Mouse (Mus musculus): ENCODE results near the gene Srd5a1. TPM values are rescaled to one million over a fixed set of nuclear protein-coding genes. Genes with fewer than 3 reads are reported as not detected.
A peak's percentile ranks its signal among the peaks of the same experiment; 100 is the strongest.

The Srd5a1 gene
- 15.9 and 17.5 TPM in 2 replicates for polyA plus RNA-seq (2012; rRNA removed)
- polyA plus RNA-seq (2014; fragmentation: Nextera tagmentation; extraction: Ambion mirVana): 41.2 and 43.4 TPM in 2 replicates

DNA sequence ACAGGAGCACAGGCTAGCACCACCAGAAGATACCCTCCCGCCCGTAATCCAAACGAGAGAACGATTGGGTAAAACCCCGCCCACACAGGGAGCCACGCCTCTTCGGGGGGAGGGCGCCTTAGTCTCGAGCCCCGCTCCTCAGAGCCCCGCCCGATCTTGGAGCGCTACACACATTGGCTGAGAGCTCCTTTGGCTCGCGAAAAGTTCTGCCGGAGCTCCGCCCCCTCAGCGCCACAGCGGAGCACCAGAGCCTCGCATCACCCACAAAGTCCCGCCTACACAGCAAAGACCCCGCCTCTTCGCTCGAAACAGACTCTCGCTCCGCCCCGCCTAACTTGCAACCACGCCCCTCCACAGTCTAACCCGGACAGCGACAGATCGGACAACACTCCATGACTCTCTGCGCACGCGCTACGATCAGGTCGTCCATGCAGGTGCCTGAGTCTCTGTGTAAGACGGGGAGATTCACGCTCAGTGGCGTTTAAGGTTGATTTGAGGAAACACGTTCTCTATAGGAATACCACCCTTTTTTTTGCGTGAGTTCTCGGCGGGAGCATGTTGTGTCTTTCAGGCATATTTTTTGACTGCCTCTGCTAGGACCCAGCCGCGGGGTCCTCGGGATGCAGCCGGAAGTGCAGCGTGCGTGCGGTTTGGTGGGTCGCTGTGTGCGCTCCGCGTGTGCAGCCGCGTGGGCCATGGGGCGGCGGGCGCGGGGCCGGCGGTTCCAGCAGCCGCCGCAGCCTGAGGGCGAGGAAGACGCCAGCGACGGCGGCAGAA, at the start of gene Srd5a1:
Gene Srd5a1, minus strand, starts transcription at position 45 of the 777 bp plus-strand sequence.
- TF ChIP-seq POLR2A (IDR thresholded peaks at IDR 0.05; ENCODE audit: borderline replicate concordance, extremely low read depth, insufficient read depth, insufficient read length): no peak
- under 1% methylated on average over 68 of the region's 69 CpGs for WGBS
- Histone ChIP-seq H3K27me3 (ENCODE audit: control insufficient read depth, insufficient read depth, low read length) (no peaks in the 10 kb centered on the region), H3K27ac (replicated peaks; ENCODE audit: low read depth, low read length) (peak within 1 kb of the TSS; percentile 43; the same call in 1 of the 2 replicates), H3K4me2 (replicated peaks; ENCODE audit: low read depth, low read length, severe bottlenecking) (peak within 1 kb of the TSS; percentile 86), H3K9me3 (ENCODE audit: control insufficient read depth, low read length) (no peaks in the 10 kb centered on the region), H3K4me3 (replicated peaks; ENCODE audit: low read length) (peak within 1 kb of the TSS; percentile 83), H3K36me3 (ENCODE audit: control insufficient read depth, insufficient read depth, low read length) (peaks cover 25% of the 10 kb centered on the region), H3K4me1 (ENCODE audit: control insufficient read depth, insufficient read depth, low read length) (0 out of 2 replicates have a peak, but pooled peaks cover 4% of the 10 kb centered on the region), H3K9ac (ENCODE audit: low read depth, low read length, severe bottlenecking) (peak within 1 kb of the TSS; percentile 72)
- ATAC-seq (ENCODE audit: low FRiP score, low read depth): peak; percentile 99
- peak; percentile 99 for DNase-seq (ENCODE audit: low spot score)

DNA sequence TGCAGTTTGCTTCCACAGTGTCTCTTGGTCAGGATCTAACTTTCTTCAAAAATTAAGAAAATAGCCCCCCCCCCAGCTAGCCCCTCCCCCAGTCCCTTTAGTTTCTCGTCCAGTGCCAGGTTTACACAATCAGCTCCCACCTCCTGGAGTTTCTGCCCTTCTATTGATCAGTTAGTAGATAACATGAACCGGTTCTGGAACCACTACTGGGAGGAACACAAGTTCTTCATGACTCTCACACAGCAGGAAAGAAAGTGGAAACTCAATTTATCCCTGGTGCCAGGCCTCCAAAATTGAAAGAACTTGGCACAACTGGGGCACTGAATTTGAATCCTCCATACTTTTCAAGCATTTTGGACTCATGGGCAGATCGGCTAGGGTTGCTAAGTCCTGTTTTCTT, 43.3 kb upstream of the Srd5a1 start:
- DNase-seq (ENCODE audit: low spot score) (no peak), ATAC-seq (ENCODE audit: low FRiP score, low read depth) (no peak)
- H3K27me3 ChIP-seq (ENCODE audit: control insufficient read depth, insufficient read depth, low read length): no peaks in the 10 kb centered on the region
- H3K9me3 ChIP-seq (ENCODE audit: control insufficient read depth, low read length): no peaks in the 10 kb centered on the region
- 63% methylated on average over 3 of the region's 3 CpGs for WGBS
- TF ChIP-seq POLR2A (IDR thresholded peaks at IDR 0.05; ENCODE audit: borderline replicate concordance, extremely low read depth, insufficient read depth, insufficient read length): no peak
- no peaks in the 10 kb centered on the region for H3K4me1 ChIP-seq (ENCODE audit: control insufficient read depth, insufficient read depth, low read length)
- no peak overlapping the region for H3K9ac ChIP-seq (ENCODE audit: low read depth, low read length, severe bottlenecking)
- H3K4me3 ChIP-seq (replicated peaks; ENCODE audit: low read length): no peak overlapping the region
- H3K4me2 ChIP-seq (replicated peaks; ENCODE audit: low read depth, low read length, severe bottlenecking): no peak overlapping the region
- no peaks in the 10 kb centered on the region for H3K36me3 ChIP-seq (ENCODE audit: control insufficient read depth, insufficient read depth, low read length)
- no peak overlapping the region for H3K27ac ChIP-seq (replicated peaks; ENCODE audit: low read depth, low read length)

DNA sequence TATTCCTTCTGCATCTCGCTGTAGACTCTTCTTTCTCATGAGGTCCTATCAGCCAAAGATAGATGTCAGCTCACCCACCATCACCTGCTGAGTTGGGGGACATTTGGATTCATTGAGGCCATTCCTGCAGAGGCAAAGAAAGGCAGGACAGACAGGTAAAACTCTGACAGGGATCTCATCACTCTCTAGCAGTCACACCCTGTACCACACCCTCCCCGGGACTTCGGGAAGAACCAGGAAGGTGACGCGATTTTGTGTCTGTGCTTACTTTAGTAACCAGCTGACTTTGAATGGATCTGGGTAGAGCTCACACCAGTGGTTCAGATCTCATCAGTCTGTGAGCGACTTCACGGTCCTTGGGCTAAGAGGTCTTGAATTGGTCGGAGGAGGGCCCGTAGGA, 35.2 kb upstream of the Srd5a1 start:
- Histone ChIP-seq H3K4me1 (ENCODE audit: control insufficient read depth, insufficient read depth, low read length) (no peaks in the 10 kb centered on the region), H3K27ac (replicated peaks; ENCODE audit: low read depth, low read length) (no peak overlapping the region), H3K36me3 (ENCODE audit: control insufficient read depth, insufficient read depth, low read length) (no peaks in the 10 kb centered on the region), H3K4me2 (replicated peaks; ENCODE audit: low read depth, low read length, severe bottlenecking) (no peak overlapping the region), H3K4me3 (replicated peaks; ENCODE audit: low read length) (no peak overlapping the region), H3K9me3 (ENCODE audit: control insufficient read depth, low read length) (no peaks in the 10 kb centered on the region), H3K27me3 (ENCODE audit: control insufficient read depth, insufficient read depth, low read length) (no peaks in the 10 kb centered on the region), H3K9ac (ENCODE audit: low read depth, low read length, severe bottlenecking) (no peak overlapping the region)
- no peak for TF ChIP-seq POLR2A (IDR thresholded peaks at IDR 0.05; ENCODE audit: borderline replicate concordance, extremely low read depth, insufficient read depth, insufficient read length)
- 83% methylated on average over 9 of the region's 9 CpGs for WGBS
- ATAC-seq (ENCODE audit: low FRiP score, low read depth) (no peak), DNase-seq (ENCODE audit: low spot score) (no peak)

DNA sequence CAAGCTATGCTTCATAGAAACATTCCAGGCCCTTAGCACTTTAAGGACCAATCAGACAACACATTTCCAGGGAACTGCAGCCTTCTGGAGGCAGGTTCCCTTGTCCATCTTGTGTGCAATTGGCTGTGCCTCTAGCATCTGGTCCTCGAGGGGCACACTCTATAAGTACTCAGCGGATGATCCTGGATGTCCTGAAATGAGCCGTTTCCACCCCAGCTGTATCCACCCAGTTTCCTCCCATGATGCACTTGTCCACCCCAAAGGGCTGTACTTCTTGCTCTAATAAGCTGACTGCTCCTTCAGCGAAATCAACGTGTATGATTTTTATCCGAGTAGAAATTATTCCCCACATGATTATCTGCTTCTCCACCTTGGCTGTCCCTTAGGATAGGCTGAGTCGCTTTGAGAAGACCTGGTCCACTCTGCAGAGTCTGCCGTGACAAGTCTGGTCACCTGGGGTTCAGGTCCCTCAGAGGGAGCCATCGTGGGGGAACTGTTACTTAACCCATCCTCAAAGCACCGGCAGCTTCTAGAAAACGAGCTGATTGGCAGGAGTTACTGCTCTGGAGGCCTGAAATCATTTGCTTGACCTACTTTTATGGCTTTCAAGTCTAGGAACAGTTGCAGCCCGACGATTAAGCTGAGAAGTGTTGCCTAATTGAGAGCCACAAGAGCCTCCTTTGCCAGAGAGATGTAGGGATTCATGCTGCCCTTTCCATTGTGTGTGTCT, 34.6 kb upstream of the Srd5a1 start:
- Histone ChIP-seq H3K4me2 (replicated peaks; ENCODE audit: low read depth, low read length, severe bottlenecking) (no peak overlapping the region), H3K36me3 (ENCODE audit: control insufficient read depth, insufficient read depth, low read length) (no peaks in the 10 kb centered on the region), H3K9ac (ENCODE audit: low read depth, low read length, severe bottlenecking) (no peak overlapping the region), H3K4me1 (ENCODE audit: control insufficient read depth, insufficient read depth, low read length) (no peaks in the 10 kb centered on the region), H3K9me3 (ENCODE audit: control insufficient read depth, low read length) (no peaks in the 10 kb centered on the region), H3K4me3 (replicated peaks; ENCODE audit: low read length) (no peak overlapping the region), H3K27ac (replicated peaks; ENCODE audit: low read depth, low read length) (no peak overlapping the region), H3K27me3 (ENCODE audit: control insufficient read depth, insufficient read depth, low read length) (no peaks in the 10 kb centered on the region)
- TF ChIP-seq POLR2A (IDR thresholded peaks at IDR 0.05; ENCODE audit: borderline replicate concordance, extremely low read depth, insufficient read depth, insufficient read length): no peak
- ATAC-seq (ENCODE audit: low FRiP score, low read depth): no peak
- no peak for DNase-seq (ENCODE audit: low spot score)
- 61% methylated on average over 13 of the region's 13 CpGs for WGBS

DNA sequence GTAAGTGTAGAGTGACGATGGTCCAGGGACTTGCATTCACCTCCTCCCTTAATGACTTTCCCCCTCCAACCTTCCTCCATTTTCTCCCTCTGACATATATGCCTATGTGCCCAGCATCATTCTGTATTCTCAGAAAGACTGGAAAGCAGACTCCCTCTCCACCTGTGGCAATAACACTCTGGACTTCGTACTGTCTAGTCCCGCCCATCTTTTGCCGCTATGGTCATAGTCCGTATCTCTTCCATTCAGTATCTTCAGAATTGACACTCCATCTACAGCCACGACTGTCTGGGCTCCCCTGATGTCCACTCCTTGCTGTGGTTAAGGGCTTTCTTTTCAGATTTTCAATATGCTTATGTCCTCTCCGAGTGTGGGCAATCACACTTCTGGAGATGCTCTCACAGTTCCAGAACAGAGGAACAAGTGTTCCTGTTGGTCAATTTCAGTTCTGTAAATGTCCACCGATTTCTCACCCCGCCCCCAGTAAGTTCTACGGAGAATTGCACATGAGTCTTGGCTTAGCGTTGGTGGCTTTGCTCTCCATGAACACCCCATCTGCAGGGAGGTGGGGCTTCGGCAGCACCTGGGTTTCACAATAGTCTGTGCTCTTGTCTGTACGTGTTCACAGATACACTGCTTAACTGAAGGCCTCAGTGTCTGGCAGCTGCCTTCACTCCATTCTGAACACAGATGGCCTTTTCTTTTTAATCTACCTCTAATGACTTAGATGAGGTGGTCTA, 33.4 kb upstream of the Srd5a1 start:
- DNase-seq (ENCODE audit: low spot score): no peak
- H3K36me3 ChIP-seq (ENCODE audit: control insufficient read depth, insufficient read depth, low read length): peaks cover 6% of the 10 kb centered on the region; the same call in 1 of the 2 replicates
- H3K27ac ChIP-seq (replicated peaks; ENCODE audit: low read depth, low read length): no peak overlapping the region
- H3K4me2 ChIP-seq (replicated peaks; ENCODE audit: low read depth, low read length, severe bottlenecking): no peak overlapping the region
- TF ChIP-seq POLR2A (IDR thresholded peaks at IDR 0.05; ENCODE audit: borderline replicate concordance, extremely low read depth, insufficient read depth, insufficient read length): no peak
- H3K4me3 ChIP-seq (replicated peaks; ENCODE audit: low read length): no peak overlapping the region
- H3K9ac ChIP-seq (ENCODE audit: low read depth, low read length, severe bottlenecking): no peak overlapping the region
- 75% methylated on average over 13 of the region's 13 CpGs for whole genome bisulfite sequencing
- H3K9me3 ChIP-seq (ENCODE audit: control insufficient read depth, low read length): no peaks in the 10 kb centered on the region
- no peak for ATAC-seq (ENCODE audit: low FRiP score, low read depth)
- no peaks in the 10 kb centered on the region for H3K27me3 ChIP-seq (ENCODE audit: control insufficient read depth, insufficient read depth, low read length)
- no peaks in the 10 kb centered on the region for H3K4me1 ChIP-seq (ENCODE audit: control insufficient read depth, insufficient read depth, low read length)

Data from limb, embryonic 14.5 days (tissue).